Mouse (Mus musculus): ENCODE data around the gene D11Wsu47e. TPM values are rescaled to one million over a fixed set of nuclear protein-coding genes. Genes with fewer than 3 reads are reported as not detected.

The D11Wsu47e gene
- polyA plus RNA-seq, 1 experiment: 13.6 TPM

- TF ChIP-seq CTCF (IDR thresholded peaks at IDR 0.05; ENCODE audit: borderline replicate concordance, control insufficient read depth, extremely low read depth, insufficient read depth, low read length, poor library complexity) (no peak), POLR2A (IDR thresholded peaks at IDR 0.05; ENCODE audit: control insufficient read depth, extremely low read depth, insufficient read depth, low read length, poor library complexity) (no peak)
- H3K4me1 ChIP-seq (replicated peaks; ENCODE audit: control insufficient read depth, insufficient read depth, low read length): peaks cover 11% of the 10 kb centered on the region
- no peak for DNase-seq
- H3K27ac ChIP-seq (ENCODE audit: control insufficient read depth, insufficient read depth, low read length): no peak overlapping the region
- H3K27me3 ChIP-seq (ENCODE audit: control insufficient read depth, insufficient read depth, low read length): no peaks in the 10 kb centered on the region
- no peak overlapping the region for H3K4me3 ChIP-seq (ENCODE audit: control insufficient read depth, insufficient read depth, low read length)
- WGBS: 85% methylated on average over 2 of the region's 2 CpGs
- no peaks in the 10 kb centered on the region for H3K36me3 ChIP-seq (ENCODE audit: control insufficient read depth, insufficient read depth, low read length)
These were observed 31.9 kb downstream of the D11Wsu47e start for GRCm38 (mm10) chr11:113716132-113716531.

- Histone ChIP-seq H3K4me3 (ENCODE audit: control insufficient read depth, insufficient read depth, low read length) (no peak overlapping the region), H3K27me3 (ENCODE audit: control insufficient read depth, insufficient read depth, low read length) (no peaks in the 10 kb centered on the region), H3K27ac (ENCODE audit: control insufficient read depth, insufficient read depth, low read length) (no peak overlapping the region), H3K36me3 (ENCODE audit: control insufficient read depth, insufficient read depth, low read length) (no peaks in the 10 kb centered on the region), H3K4me1 (replicated peaks; ENCODE audit: control insufficient read depth, insufficient read depth, low read length) (peaks cover 11% of the 10 kb centered on the region)
- TF ChIP-seq POLR2A (IDR thresholded peaks at IDR 0.05; ENCODE audit: control insufficient read depth, extremely low read depth, insufficient read depth, low read length, poor library complexity) (no peak), CTCF (IDR thresholded peaks at IDR 0.05; ENCODE audit: borderline replicate concordance, control insufficient read depth, extremely low read depth, insufficient read depth, low read length, poor library complexity) (no peak)
- DNase-seq: no peak
- WGBS: 89% methylated on average over 16 of the region's 16 CpGs
These were observed 33.7 kb downstream of the D11Wsu47e start for GRCm38 (mm10) chr11:113717767-113718424.

- no peak for DNase-seq
- 88% methylated on average over 14 of the region's 14 CpGs for WGBS
- no peak overlapping the region for H3K27ac ChIP-seq (ENCODE audit: control insufficient read depth, insufficient read depth, low read length)
- H3K4me1 ChIP-seq (replicated peaks; ENCODE audit: control insufficient read depth, insufficient read depth, low read length): no peaks in the 10 kb centered on the region
- H3K27me3 ChIP-seq (ENCODE audit: control insufficient read depth, insufficient read depth, low read length): no peaks in the 10 kb centered on the region
- H3K36me3 ChIP-seq (ENCODE audit: control insufficient read depth, insufficient read depth, low read length): no peaks in the 10 kb centered on the region
- H3K4me3 ChIP-seq (ENCODE audit: control insufficient read depth, insufficient read depth, low read length): no peak overlapping the region
- no peak for TF ChIP-seq POLR2A (IDR thresholded peaks at IDR 0.05; ENCODE audit: control insufficient read depth, extremely low read depth, insufficient read depth, low read length, poor library complexity)
- TF ChIP-seq CTCF (IDR thresholded peaks at IDR 0.05; ENCODE audit: borderline replicate concordance, control insufficient read depth, extremely low read depth, insufficient read depth, low read length, poor library complexity): no peak
These were observed 38.3 kb downstream of the D11Wsu47e start for GRCm38 (mm10) chr11:113722405-113723090.

- no peaks in the 10 kb centered on the region for H3K4me1 ChIP-seq (replicated peaks; ENCODE audit: control insufficient read depth, insufficient read depth, low read length)
- TF ChIP-seq CTCF (IDR thresholded peaks at IDR 0.05; ENCODE audit: borderline replicate concordance, control insufficient read depth, extremely low read depth, insufficient read depth, low read length, poor library complexity) (no peak), POLR2A (IDR thresholded peaks at IDR 0.05; ENCODE audit: control insufficient read depth, extremely low read depth, insufficient read depth, low read length, poor library complexity) (no peak)
- H3K27ac ChIP-seq (ENCODE audit: control insufficient read depth, insufficient read depth, low read length): no peak overlapping the region
- no peak overlapping the region for H3K4me3 ChIP-seq (ENCODE audit: control insufficient read depth, insufficient read depth, low read length)
- WGBS: 93% methylated on average over 4 of the region's 4 CpGs
- H3K36me3 ChIP-seq (ENCODE audit: control insufficient read depth, insufficient read depth, low read length): peaks cover 5% of the 10 kb centered on the region; the same call in 1 of the 2 replicates
- no peaks in the 10 kb centered on the region for H3K27me3 ChIP-seq (ENCODE audit: control insufficient read depth, insufficient read depth, low read length)
- DNase-seq: no peak
These were observed 41.2 kb downstream of the D11Wsu47e start for GRCm38 (mm10) chr11:113725235-113726048.

DNA sequence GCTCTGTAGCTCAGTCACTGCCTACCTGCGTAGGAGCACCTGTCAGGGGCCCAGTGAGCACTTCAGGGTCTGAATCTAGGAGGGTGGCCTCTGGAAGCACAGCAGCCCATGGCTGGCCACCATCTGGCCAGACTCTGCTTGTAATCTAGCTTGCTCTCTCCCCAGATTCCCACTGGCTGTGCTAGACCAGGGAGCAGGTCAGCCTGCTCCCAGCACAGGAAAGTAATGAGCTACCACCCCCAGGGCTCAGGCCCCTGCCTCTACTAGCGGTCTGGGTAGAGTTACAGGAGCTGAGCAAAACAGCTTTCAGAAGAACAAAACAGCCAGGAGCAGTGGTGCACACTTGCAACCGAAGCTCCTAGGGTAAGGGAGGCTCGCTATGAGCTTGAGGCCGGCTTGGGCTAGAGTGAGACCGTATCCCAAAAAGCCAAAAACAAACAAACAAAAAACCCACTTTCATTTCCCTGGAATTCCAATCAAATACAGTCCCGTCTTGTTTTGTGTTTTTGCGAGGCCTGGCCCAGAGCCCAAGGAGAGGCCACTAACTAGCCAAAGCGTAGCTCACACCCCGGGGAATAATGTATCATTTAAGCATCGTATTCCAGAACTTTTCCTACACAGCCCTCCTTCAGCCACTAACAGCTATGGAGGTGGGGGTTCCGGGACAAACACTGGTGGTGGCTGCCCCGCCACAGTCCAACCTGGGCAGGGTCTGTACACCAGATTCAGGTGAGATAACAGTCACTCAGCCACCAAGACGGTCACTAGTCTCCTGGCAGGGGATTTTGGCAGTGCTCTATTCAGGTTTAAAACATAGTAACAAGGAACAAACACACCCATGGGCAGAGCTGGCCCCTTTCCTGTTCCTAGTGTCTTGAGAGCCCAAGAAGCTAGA, 43.0 kb downstream of the D11Wsu47e start:
- no peak for DNase-seq
- no peak for TF ChIP-seq POLR2A (IDR thresholded peaks at IDR 0.05; ENCODE audit: control insufficient read depth, extremely low read depth, insufficient read depth, low read length, poor library complexity)
- no peak for TF ChIP-seq CTCF (IDR thresholded peaks at IDR 0.05; ENCODE audit: borderline replicate concordance, control insufficient read depth, extremely low read depth, insufficient read depth, low read length, poor library complexity)
- no peak overlapping the region for H3K27ac ChIP-seq (ENCODE audit: control insufficient read depth, insufficient read depth, low read length)
- H3K36me3 ChIP-seq (ENCODE audit: control insufficient read depth, insufficient read depth, low read length): peaks cover 5% of the 10 kb centered on the region; the same call in 1 of the 2 replicates
- H3K4me3 ChIP-seq (ENCODE audit: control insufficient read depth, insufficient read depth, low read length): no peak overlapping the region
- no peaks in the 10 kb centered on the region for H3K4me1 ChIP-seq (replicated peaks; ENCODE audit: control insufficient read depth, insufficient read depth, low read length)
- no peaks in the 10 kb centered on the region for H3K27me3 ChIP-seq (ENCODE audit: control insufficient read depth, insufficient read depth, low read length)
- 94% methylated on average over 14 of the region's 14 CpGs for WGBS

All from thymus, adult 2 months (tissue).